Mouse (Mus musculus) lung, embryonic 16.5 days (tissue): ENCODE results near the gene Gm5128. TPM values are rescaled to one million over a fixed set of nuclear protein-coding genes. Genes with fewer than 3 reads are reported as not detected.
"Not testable (repeated sequence)": the region's sequence is repeated elsewhere in the genome, so short reads cannot be mapped to it uniquely, and the experiment has no call there.

Source experiments
- ATAC-seq: fragments of 200-750 bp; cut with Nextera tagmentation; 2 replicates; pipeline ENCODE4 v1.8.0; 2017; ENCODE audit warnings: low read depth, mild to moderate bottlenecking, moderate library complexity
- H3K27ac ChIP-seq: fragments of 300-500 bp; sonication (generic); 2 replicates; pipeline ENCODE4 v1.5.1; 2014; ENCODE audit warnings: mild to moderate bottlenecking, control low read depth, low read length
- H3K27me3 ChIP-seq: fragments of 300-500 bp; sonication (generic); 2 replicates; pipeline ENCODE4 v1.6.1; 2014; ENCODE audit warnings: low read depth, low read length, mixed read lengths; ENCODE audit not compliant: control insufficient read depth, insufficient read depth
- H3K36me3 ChIP-seq: fragments of 300-500 bp; sonication (generic); 2 replicates; pipeline ENCODE4 v1.6.1; 2014; ENCODE audit warnings: low read length; ENCODE audit not compliant: control insufficient read depth, insufficient read depth
- H3K4me1 ChIP-seq: fragments of 300-500 bp; sonication (generic); replicated peaks from 2 replicates; pipeline ENCODE4 v1.6.1; 2014; ENCODE audit warnings: low read length, mixed read lengths; ENCODE audit not compliant: control insufficient read depth, insufficient read depth
- H3K4me2 ChIP-seq: fragments of 300-500 bp; sonication (generic); 2 replicates; pipeline ENCODE4 v1.6.1; 2014; ENCODE audit warnings: low read depth, low read length, control low read depth
- H3K4me3 ChIP-seq: fragments of 300-500 bp; sonication (generic); 2 replicates; pipeline ENCODE4 v1.5.1; 2014; ENCODE audit warnings: mild to moderate bottlenecking, low read length, control low read depth
- H3K9ac ChIP-seq: fragments of 300-500 bp; sonication (generic); 2 replicates; pipeline ENCODE4 v1.6.1; 2014; ENCODE audit warnings: low read length, control low read depth
- H3K9me3 ChIP-seq: fragments of 300-500 bp; sonication (generic); 2 replicates; pipeline ENCODE4 v1.6.1; 2016; ENCODE audit warnings: low read length; ENCODE audit not compliant: control insufficient read depth
- WGBS: fragments of 180-500 bp; shearing (Covaris S2); extraction: QIAGEN DNeasy Blood & Tissue Kit; methylation state at CpG from one replicate; pipeline ENCODE4 v1.1.7; 2014; 5-methylcytosine and 5-hydroxymethylcytosine counted together
- polyA plus RNA-seq: library from polyadenylated mRNA; unstranded; fragments of >200 nt; fragmentation: Nextera tagmentation; extraction: Ambion mirVana; gene quantifications from 2 replicates; pipeline ENCODE4 v1.2.1, GENCODE M21; 2015

Gm5128 gene
- polyA plus RNA-seq: not detected in 2 replicates

DNA sequence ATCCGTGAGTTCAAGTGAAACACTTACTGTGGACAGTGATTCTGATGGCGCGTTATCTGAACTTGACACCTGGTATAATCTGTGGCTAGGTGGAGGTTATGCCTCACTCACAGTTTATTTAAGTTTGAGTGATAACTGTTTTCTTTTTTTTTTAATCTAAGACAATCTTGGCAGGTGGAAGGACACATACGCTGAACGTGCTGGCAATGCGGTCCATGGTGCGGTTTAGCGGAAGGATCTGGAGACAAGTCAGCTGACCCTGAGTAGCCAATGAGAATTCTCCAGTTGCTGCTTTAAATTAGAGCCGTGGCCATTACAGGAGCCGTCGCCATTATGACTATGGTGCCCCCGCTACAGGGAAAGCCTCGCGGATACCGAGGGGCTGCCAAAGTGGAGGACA is at the start of gene Gm5128:
Gm5128 (plus strand) TSS at position 301 of the 400 bp plus-strand sequence.
- not testable (repeated sequence) for H3K27me3 ChIP-seq, H3K9me3 ChIP-seq, H3K27ac ChIP-seq, H3K4me3 ChIP-seq, H3K4me2 ChIP-seq, H3K4me1 ChIP-seq, H3K36me3 ChIP-seq, ATAC-seq, H3K9ac ChIP-seq
- no CpG with 5 or more reads among the region's 15 CpGs for WGBS

DNA sequence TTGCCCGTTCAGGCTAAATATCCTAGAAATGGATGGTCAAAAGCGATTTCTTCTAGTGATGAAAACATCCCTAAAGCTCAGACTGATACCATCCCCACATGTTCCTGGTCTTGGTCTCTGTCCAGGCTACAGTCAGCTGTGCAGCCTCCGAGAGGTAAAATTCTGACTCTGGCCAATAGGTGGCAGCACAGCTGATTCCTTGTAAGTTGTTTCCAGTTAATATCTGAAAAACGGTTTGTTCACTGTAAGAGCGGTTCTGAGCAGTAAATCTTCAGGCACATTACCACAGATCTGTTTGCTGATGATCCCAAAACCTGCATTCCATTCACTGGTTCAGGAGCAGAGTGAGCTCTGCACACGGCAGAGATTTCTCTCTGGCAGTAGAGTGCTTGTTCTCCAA is 12.4 kb upstream of the Gm5128 start:
- not testable (repeated sequence) for ATAC-seq, H3K9me3 ChIP-seq, H3K27ac ChIP-seq, H3K4me2 ChIP-seq, H3K36me3 ChIP-seq, H3K4me3 ChIP-seq, H3K9ac ChIP-seq, H3K27me3 ChIP-seq, H3K4me1 ChIP-seq
- WGBS: 37% methylated on average over 2 of the region's 6 CpGs

DNA sequence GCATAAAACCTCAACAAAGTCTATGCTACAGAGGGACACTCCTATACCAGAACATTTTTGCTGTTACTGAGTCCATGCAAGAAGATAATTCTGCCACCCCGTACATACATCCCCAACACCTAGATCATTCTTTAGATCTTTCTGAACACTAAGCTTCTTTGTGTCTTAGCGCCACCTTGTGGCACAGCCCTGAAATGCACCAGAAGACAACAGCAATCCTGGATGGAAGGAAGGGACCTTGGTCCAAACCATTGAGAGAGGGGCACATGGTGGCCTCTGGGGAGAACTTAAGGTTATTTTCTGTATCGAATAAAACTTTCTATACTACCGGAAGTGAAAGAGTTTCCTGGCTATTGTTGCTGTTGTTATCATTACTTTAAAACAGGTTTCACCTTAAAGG is 11.1 kb upstream of the Gm5128 start:
- not testable (repeated sequence) for ATAC-seq, H3K27me3 ChIP-seq, H3K4me3 ChIP-seq, H3K4me2 ChIP-seq, H3K4me1 ChIP-seq, H3K9me3 ChIP-seq, H3K27ac ChIP-seq, H3K9ac ChIP-seq, H3K36me3 ChIP-seq
- WGBS: no CpG with 5 or more reads among the region's 4 CpGs

DNA sequence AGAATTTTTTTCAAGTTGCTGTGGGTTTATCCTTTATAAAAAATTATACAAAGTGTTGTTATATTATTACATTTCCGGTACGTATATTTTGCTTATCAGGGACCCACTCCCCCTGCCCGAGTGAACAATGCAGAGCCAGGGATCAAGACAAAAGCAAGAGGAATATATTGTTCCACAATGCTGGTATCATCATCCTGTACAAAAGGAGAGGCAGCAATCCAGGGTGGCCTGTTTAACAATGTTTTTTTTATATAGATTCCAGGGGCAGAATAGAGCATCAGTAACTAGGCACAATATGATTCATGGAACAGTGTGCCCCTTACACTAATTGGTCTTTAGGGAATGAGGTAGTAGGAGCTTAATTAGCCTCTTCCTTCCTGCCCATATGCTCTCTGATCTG is 30.5 kb downstream of the Gm5128 start:
- ATAC-seq, H3K4me1 ChIP-seq, H3K36me3 ChIP-seq, H3K9me3 ChIP-seq, H3K27ac ChIP-seq, H3K9ac ChIP-seq, H3K4me3 ChIP-seq, H3K27me3 ChIP-seq, H3K4me2 ChIP-seq: not testable (repeated sequence)
- no CpG with 5 or more reads among the region's 3 CpGs for WGBS

DNA sequence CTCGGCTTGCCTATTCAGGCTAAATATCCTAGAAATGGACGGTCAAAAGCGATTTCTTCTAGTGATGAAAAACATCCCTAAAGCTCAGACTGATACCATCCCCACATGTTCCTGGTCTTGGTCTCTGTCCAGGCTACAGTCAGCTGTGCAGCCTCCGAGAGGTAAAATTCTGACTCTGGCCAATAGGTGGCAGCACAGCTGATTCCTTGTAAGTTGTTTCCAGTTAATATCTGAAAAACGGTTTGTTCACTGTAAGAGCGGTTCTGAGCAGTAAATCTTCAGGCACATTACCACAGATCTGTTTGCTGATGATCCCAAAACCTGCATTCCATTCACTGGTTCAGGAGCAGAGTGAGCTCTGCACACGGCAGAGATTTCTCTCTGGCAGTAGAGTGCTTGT is 48.1 kb downstream of the Gm5128 start:
- H3K27me3 ChIP-seq, ATAC-seq, H3K9ac ChIP-seq, H3K9me3 ChIP-seq, H3K36me3 ChIP-seq, H3K4me3 ChIP-seq, H3K4me2 ChIP-seq, H3K27ac ChIP-seq, H3K4me1 ChIP-seq: not testable (repeated sequence)
- WGBS: 34% methylated on average over 3 of the region's 7 CpGs

DNA sequence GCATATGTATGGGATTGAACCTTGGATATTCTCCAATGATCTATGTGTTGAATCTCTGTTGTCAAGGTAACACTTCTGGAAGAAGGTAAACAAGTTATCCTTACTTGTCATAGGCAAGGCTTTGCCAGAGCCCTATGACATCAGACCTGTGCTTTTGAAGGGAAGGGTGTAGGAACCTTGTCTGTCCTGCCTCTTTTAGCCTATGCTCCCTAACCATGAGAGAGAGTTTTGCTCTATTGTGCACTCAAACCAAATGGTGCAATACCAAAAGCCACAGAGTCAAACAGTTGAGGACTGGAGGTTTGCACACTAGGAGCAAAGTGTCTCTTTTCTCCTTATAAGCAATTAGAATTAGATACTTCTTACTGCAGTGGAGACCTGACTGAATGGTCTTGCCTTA is 48.7 kb downstream of the Gm5128 start:
- not testable (repeated sequence) for H3K27ac ChIP-seq, H3K9me3 ChIP-seq, H3K4me1 ChIP-seq, ATAC-seq, H3K4me3 ChIP-seq, H3K27me3 ChIP-seq, H3K36me3 ChIP-seq, H3K9ac ChIP-seq, H3K4me2 ChIP-seq

DNA sequence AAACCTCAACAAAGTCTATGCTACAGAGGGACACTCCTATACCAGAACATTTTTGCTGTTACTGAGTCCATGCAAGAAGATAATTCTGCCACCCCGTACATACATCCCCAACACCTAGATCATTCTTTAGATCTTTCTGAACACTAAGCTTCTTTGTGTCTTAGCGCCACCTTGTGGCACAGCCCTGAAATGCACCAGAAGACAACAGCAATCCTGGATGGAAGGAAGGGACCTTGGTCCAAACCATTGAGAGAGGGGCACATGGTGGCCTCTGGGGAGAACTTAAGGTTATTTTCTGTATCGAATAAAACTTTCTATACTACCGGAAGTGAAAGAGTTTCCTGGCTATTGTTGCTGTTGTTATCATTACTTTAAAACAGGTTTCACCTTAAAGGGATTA is 49.4 kb downstream of the Gm5128 start:
- H3K27ac ChIP-seq, ATAC-seq, H3K4me2 ChIP-seq, H3K9ac ChIP-seq, H3K4me3 ChIP-seq, H3K27me3 ChIP-seq, H3K9me3 ChIP-seq, H3K36me3 ChIP-seq, H3K4me1 ChIP-seq: not testable (repeated sequence)
- no CpG with 5 or more reads among the region's 4 CpGs for WGBS

Other genes with a start within 250 kb of the Gm5128 start
- gene Gm15023, start 195.7 kb upstream of the Gm5128 start, polyA plus RNA-seq: not detected in 2 replicates
- 0.75 and 0.87 TPM in 2 replicates for gene Tceal6, start 162.6 kb upstream of the Gm5128 start, polyA plus RNA-seq
- gene Pramel3, start 71.0 kb upstream of the Gm5128 start, polyA plus RNA-seq: not detected in 2 replicates
- gene Gm7903, start 60.6 kb downstream of the Gm5128 start, polyA plus RNA-seq: not detected in 2 replicates
- 0.05 TPM in 1 of 2 replicates, not detected in the other for gene AV320801, start 121.3 kb downstream of the Gm5128 start, polyA plus RNA-seq
- not detected in 2 replicates for gene Nxf7, start 225.5 kb downstream of the Gm5128 start, polyA plus RNA-seq